Mouse (Mus musculus): ENCODE measurements around the gene Dnase1l2.

Gene Dnase1l2

GRCm38 (mm10) chr17:24442632-24443155 lies at the start of gene Dnase1l2:
Gene Dnase1l2, minus strand, starts transcription at chr17:24443105.
- in situ Hi-C loops (cut with MboI, MseI) = no loop called here

- in situ Hi-C loops (cut with MboI, MseI) = no loop called here
These were observed 47.5 kb upstream of the Dnase1l2 start for GRCm38 (mm10) chr17:24490399-24490798.

GRCm38 (mm10) chr17:24489265-24490030 lies 46.5 kb upstream of the Dnase1l2 start:
- in situ Hi-C loops (cut with MboI, MseI) = no loop called here

- in situ Hi-C loops (cut with MboI, MseI) = no loop called here
These were observed 45.9 kb upstream of the Dnase1l2 start for GRCm38 (mm10) chr17:24488662-24489264.

GRCm38 (mm10) chr17:24488186-24488661 lies 45.3 kb upstream of the Dnase1l2 start, which contains the start of gene Caskin1:
Gene Caskin1, plus strand, starts transcription at chr17:24488601.
- in situ Hi-C loops (cut with MboI, MseI) = no loop called here

GRCm38 (mm10) chr17:24485090-24485860 lies 42.4 kb upstream of the Dnase1l2 start:
- in situ Hi-C loops (cut with MboI, MseI) = no loop called here

- in situ Hi-C loops (cut with MboI, MseI) = loop anchor here (5.0 kb wide), 1 partner anchor 39 kb away; no protein-coding TSS in a partner anchor
These were observed 40.6 kb upstream of the Dnase1l2 start for GRCm38 (mm10) chr17:24483495-24483894.

GRCm38 (mm10) chr17:24481027-24481815 lies 38.3 kb upstream of the Dnase1l2 start:
- in situ Hi-C loops (cut with MboI, MseI) = loop anchor here (5.0 kb wide), 1 partner anchor 41 kb away; no protein-coding TSS in a partner anchor

- in situ Hi-C loops (cut with MboI, MseI) = loop anchor here (5.0 kb wide), 1 partner anchor 42 kb away; no protein-coding TSS in a partner anchor
These were observed 37.4 kb upstream of the Dnase1l2 start for GRCm38 (mm10) chr17:24480201-24480826.

GRCm38 (mm10) chr17:24479431-24479830 lies 36.5 kb upstream of the Dnase1l2 start:
- in situ Hi-C loops (cut with MboI, MseI) = no loop called here

- in situ Hi-C loops (cut with MboI, MseI) = no loop called here
These were observed 35.9 kb upstream of the Dnase1l2 start, which contains the start of gene Mlst8 for GRCm38 (mm10) chr17:24478663-24479380. Gene Mlst8, minus strand, starts transcription at chr17:24479078.

GRCm38 (mm10) chr17:24477985-24478600 lies 35.2 kb upstream of the Dnase1l2 start:
- in situ Hi-C loops (cut with MboI, MseI) = no loop called here

GRCm38 (mm10) chr17:24477053-24477984 lies 34.4 kb upstream of the Dnase1l2 start:
- in situ Hi-C loops (cut with MboI, MseI) = no loop called here

GRCm38 (mm10) chr17:24476022-24476776 lies 33.3 kb upstream of the Dnase1l2 start:
- in situ Hi-C loops (cut with MboI, MseI) = no loop called here

GRCm38 (mm10) chr17:24475586-24475985 lies 32.7 kb upstream of the Dnase1l2 start:
- in situ Hi-C loops (cut with MboI, MseI) = no loop called here

GRCm38 (mm10) chr17:24474557-24474956 lies 31.7 kb upstream of the Dnase1l2 start:
- in situ Hi-C loops (cut with MboI, MseI) = loop anchor here (25.0 kb wide), 1 partner anchor 1388 kb away; the partner anchor contains the start of genes Mcrip2 and Wdr90

Data from T-helper 2 cell (primary cell).